Mouse (Mus musculus) forebrain, embryonic 11.5 days (tissue): Measurements from ENCODE around the gene Hist2h3b. TPM values are rescaled to one million over a fixed set of nuclear protein-coding genes. Genes with fewer than 3 reads are reported as not detected.
A peak's percentile ranks its signal among the peaks of the same experiment; 100 is the strongest.

Experiments used
- ATAC-seq: fragments of 200-750 bp; cut with Nextera tagmentation; replicated peaks from 2 replicates; pipeline ENCODE4 v1.8.0; 2017; ENCODE audit warnings: moderate TSS enrichment; ENCODE audit not compliant: low FRiP score
- DNase-seq: peaks from one replicate; pipeline ENCODE4 v3.0.0-alpha.2; 2017; ENCODE audit warnings: low spot score
- H3K27ac ChIP-seq: fragments of 300-500 bp; sonication (generic); 2 replicates; pipeline ENCODE4 v1.5.1; 2014; ENCODE audit warnings: low read depth, low read length
- H3K27me3 ChIP-seq: fragments of 300-500 bp; sonication (generic); 2 replicates; pipeline ENCODE4 v1.6.1; 2014; ENCODE audit warnings: mild to moderate bottlenecking, low read length, mixed read lengths; ENCODE audit not compliant: control insufficient read depth, insufficient read depth
- H3K36me3 ChIP-seq: fragments of 300-500 bp; sonication (generic); 2 replicates; pipeline ENCODE4 v1.6.1; 2014; ENCODE audit warnings: mild to moderate bottlenecking, low read length, moderate library complexity, mixed read lengths; ENCODE audit not compliant: control insufficient read depth, insufficient read depth
- H3K4me1 ChIP-seq: fragments of 300-500 bp; sonication (generic); replicated peaks from 2 replicates; pipeline ENCODE4 v1.6.1; 2014; ENCODE audit warnings: low read length, mixed read lengths; ENCODE audit not compliant: control insufficient read depth, insufficient read depth
- H3K4me2 ChIP-seq: fragments of 300-500 bp; sonication (generic); 2 replicates; pipeline ENCODE4 v1.6.1; 2014; ENCODE audit warnings: low read depth, mild to moderate bottlenecking, low read length, moderate library complexity, mixed read lengths; ENCODE audit not compliant: severe bottlenecking
- H3K4me3 ChIP-seq: fragments of 300-500 bp; sonication (generic); 2 replicates; pipeline ENCODE4 v1.5.1; 2014; ENCODE audit warnings: low read depth, low read length
- H3K9ac ChIP-seq: fragments of 300-500 bp; sonication (generic); 2 replicates; pipeline ENCODE4 v1.6.1; 2014; ENCODE audit warnings: low read length
- H3K9me3 ChIP-seq: fragments of 300-500 bp; sonication (generic); 2 replicates; pipeline ENCODE4 v1.6.1; 2016; ENCODE audit warnings: low read length, mixed read lengths; ENCODE audit not compliant: control insufficient read depth
- WGBS: fragments of 180-500 bp; shearing (Covaris S2); extraction: QIAGEN DNeasy Blood & Tissue Kit; methylation state at CpG from one replicate; pipeline ENCODE4 v1.1.7; 2014; 5-methylcytosine and 5-hydroxymethylcytosine counted together
- polyA plus RNA-seq: library from polyadenylated mRNA; unstranded; fragments of >200 nt; fragmentation: Nextera tagmentation; extraction: Ambion mirVana; gene quantifications from 2 replicates; pipeline ENCODE4 v1.2.1, GENCODE M21; 2014

Gene Hist2h3b
- polyA plus RNA-seq, 1 experiment from 2014 or later: 105 TPM

DNA sequence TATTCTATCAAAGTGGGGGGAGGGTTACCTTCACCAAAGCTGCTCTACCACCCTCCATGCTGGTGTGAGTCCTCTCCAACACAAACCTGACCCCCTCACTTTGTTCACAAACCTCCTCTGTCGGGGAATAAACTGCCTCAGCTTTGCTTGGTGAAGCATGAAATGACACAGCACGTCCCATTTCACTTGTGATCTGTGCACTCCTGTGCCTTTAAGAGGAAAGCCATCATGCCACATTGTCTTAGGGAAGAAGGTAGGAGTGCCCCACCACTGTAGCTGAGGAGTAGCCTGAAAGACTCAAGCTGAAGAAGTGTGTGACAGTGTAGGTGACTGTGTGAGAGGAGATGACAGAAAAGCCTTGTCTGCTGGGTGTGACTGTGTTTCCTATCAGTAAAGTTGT is 43.0 kb upstream of the Hist2h3b start:
- no peak overlapping the region for H3K4me2 ChIP-seq
- no peak overlapping the region for H3K4me3 ChIP-seq
- H3K9ac ChIP-seq: peak overlapping the region; percentile 35
- peaks cover 10% of the 10 kb centered on the region; the same call in 1 of the 2 replicates for H3K4me1 ChIP-seq
- no peaks in the 10 kb centered on the region for H3K27me3 ChIP-seq
- H3K9me3 ChIP-seq: no peaks in the 10 kb centered on the region
- no peak overlapping the region for H3K27ac ChIP-seq
- H3K36me3 ChIP-seq: no peaks in the 10 kb centered on the region
- no peak for DNase-seq
- no peak for ATAC-seq
- WGBS: 10% methylated on average over 2 of the region's 2 CpGs

DNA sequence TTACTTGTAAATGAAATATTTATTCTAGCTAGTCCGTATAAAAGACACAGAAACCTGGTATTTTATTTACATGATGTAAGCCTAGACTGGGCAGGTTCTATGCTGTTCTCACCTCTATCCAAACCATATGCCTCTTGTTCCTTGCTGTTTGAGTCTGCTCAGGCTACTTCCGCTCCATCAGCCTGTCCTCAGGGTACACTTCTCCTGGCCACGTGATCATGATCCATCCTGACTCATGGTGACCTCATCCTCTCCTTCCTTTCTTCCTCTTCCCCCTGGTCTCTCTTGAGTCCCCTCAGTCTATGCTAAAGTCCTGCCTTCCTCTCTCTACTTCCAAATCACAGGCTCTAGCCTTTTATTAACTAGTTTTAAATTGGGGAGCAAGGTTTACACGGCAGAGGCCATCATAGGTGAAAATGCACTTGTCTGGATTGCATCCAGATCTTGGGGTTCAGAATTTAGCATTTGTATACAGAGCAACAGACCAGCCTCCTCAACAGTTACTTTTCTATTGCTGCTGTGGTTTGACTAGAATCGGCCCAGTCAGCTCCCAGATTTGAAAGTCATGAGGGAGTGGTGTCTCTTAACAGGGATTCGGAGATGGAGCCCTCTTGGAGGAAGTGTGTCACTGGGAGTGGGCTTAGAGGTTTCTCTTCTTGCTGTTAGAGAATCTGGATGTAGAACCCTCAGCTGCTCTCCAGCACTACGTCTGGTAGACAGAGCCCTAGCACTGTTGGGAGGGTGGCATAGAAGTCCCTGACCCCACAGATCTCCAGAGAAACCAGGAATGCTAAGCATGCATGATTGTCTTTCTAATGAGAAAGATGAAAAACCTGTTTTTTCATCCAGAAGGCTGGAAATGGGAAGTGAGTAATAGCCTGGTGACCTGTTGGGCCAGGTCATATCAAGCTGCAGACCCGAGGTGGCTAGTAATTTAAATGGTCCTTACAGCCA is 41.5 kb upstream of the Hist2h3b start:
- no peak for ATAC-seq
- Histone ChIP-seq H3K9ac (no peak overlapping the region), H3K9me3 (no peaks in the 10 kb centered on the region), H3K27ac (no peak overlapping the region), H3K36me3 (no peaks in the 10 kb centered on the region), H3K4me2 (no peak overlapping the region), H3K27me3 (no peaks in the 10 kb centered on the region), H3K4me3 (no peak overlapping the region), H3K4me1 (peaks cover 10% of the 10 kb centered on the region; the same call in 1 of the 2 replicates)
- 77% methylated on average over 8 of the region's 8 CpGs for WGBS
- no peak for DNase-seq

DNA sequence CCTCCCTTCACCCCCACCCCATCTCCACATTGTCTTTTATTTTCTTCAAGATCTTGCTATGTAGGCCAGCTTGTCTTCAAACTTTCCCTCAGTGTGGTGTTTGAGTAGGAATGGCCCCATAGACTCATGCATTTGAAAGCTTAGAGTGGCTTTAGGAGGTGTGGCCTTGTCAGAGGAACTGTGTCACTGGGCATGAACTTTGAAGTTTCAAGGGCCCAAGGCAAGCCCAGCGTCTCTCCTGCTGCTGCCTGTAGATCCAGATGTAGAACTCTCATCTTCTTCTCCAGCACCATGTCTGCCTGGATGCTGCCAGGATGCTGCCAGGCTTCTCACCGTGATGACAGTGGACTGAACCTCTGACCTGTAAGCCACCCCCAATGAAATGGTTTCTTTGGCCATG is 39.6 kb upstream of the Hist2h3b start:
- H3K9me3 ChIP-seq: no peaks in the 10 kb centered on the region
- no peaks in the 10 kb centered on the region for H3K27me3 ChIP-seq
- no peaks in the 10 kb centered on the region for H3K36me3 ChIP-seq
- no peak for DNase-seq
- H3K4me1 ChIP-seq: peaks cover 5% of the 10 kb centered on the region; the same call in 1 of the 2 replicates
- H3K4me2 ChIP-seq: no peak overlapping the region
- H3K4me3 ChIP-seq: no peak overlapping the region
- no peak for ATAC-seq
- H3K9ac ChIP-seq: no peak overlapping the region
- WGBS: 81% methylated on average over 2 of the region's 2 CpGs
- H3K27ac ChIP-seq: no peak overlapping the region

DNA sequence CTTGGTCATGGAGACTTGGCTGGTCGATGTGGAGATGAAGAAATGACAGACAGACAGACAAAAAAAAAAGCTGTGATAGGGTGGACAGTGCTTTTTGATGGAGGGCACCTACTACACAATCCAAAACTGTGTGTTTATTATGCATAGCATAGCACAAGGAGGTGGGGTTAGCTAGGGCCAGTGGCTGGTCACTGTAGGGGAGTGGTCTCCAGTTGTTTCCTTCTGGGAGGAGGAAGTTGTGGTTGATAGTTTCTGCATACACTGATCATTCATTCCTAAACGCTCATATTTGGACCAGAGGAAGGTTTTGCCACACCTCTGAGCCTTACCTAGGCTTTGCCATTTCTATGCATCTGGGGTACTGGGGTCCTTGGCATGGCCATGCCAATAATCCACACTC is 38.0 kb upstream of the Hist2h3b start:
- Histone ChIP-seq H3K27ac (no peak overlapping the region), H3K9ac (no peak overlapping the region), H3K4me2 (no peak overlapping the region), H3K36me3 (no peaks in the 10 kb centered on the region), H3K27me3 (no peaks in the 10 kb centered on the region), H3K4me1 (0 out of 2 replicates have a peak, but pooled peaks cover 2% of the 10 kb centered on the region), H3K4me3 (no peak overlapping the region), H3K9me3 (no peaks in the 10 kb centered on the region)
- DNase-seq (no peak), ATAC-seq (no peak)
- 79% methylated on average over 2 of the region's 2 CpGs for WGBS

DNA sequence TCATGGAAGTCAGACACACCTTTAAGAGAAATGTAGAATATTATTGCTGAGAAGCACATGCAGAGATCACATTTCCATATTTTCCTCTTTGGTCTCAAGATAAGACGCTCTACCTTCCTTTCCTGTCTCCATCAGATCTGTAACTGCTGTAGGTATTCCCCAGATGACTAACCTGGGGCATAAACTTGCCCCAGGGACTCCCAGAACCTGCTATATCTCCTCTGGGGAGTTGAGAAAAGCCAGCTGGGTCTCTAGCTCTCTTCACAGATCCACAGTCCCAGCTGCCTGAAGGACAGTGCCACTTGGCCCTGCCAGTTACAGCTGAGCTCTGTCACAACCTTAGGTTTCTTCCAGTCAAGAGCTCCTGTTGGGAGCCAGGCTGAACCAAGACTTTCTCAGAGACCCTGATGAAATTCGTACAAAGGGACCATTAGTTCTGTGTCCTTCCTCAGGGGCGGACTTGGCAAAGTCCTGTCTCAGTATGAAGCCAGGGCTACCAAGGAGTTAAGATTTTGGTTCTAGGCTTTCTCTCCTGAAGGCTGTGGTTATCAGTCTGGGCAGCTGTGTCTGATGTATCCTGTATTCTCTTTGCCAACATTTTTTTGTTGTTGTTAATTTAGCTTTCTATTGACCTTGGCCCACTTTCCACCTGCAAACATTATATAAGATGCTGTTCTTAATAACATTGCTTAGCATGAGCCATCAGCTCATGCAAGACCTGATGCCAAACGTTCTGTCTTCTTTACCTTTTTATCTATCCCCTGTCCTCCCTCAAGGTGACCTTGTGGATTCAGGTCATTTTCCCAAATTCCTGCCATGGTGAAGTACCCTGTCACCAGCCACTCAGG is 37.3 kb upstream of the Hist2h3b start:
- no peaks in the 10 kb centered on the region for H3K27me3 ChIP-seq
- 72% methylated on average over 4 of the region's 4 CpGs for WGBS
- H3K4me1 ChIP-seq: 0 out of 2 replicates have a peak, but pooled peaks cover 2% of the 10 kb centered on the region
- H3K27ac ChIP-seq: no peak overlapping the region
- H3K9me3 ChIP-seq: no peaks in the 10 kb centered on the region
- H3K36me3 ChIP-seq: no peaks in the 10 kb centered on the region
- no peak overlapping the region for H3K4me3 ChIP-seq
- H3K9ac ChIP-seq: no peak overlapping the region
- no peak for ATAC-seq
- DNase-seq: no peak
- H3K4me2 ChIP-seq: no peak overlapping the region

DNA sequence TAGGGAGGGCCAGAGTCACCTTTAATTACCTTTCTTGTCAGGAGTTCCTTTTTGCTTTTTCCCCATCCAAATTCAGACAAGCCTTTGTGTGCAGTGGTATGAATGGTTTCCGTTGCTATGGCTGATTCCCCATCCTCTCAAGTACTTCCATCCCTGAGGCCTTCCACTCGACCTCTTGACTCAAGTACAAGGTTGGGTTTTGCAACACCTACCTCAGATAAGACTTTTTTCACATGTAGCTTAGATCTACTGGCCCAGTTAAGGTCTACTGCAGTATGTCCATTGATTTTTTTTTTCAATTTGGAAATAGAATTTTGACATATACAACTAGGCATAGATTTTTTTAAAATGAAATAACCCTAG is 36.7 kb upstream of the Hist2h3b start:
- DNase-seq: no peak
- Histone ChIP-seq H3K9me3 (no peaks in the 10 kb centered on the region), H3K4me2 (no peak overlapping the region), H3K9ac (no peak overlapping the region), H3K4me1 (0 out of 2 replicates have a peak, but pooled peaks cover 2% of the 10 kb centered on the region), H3K27ac (no peak overlapping the region), H3K4me3 (no peak overlapping the region), H3K36me3 (no peaks in the 10 kb centered on the region), H3K27me3 (no peaks in the 10 kb centered on the region)
- WGBS: 69% methylated on average over 2 of the region's 2 CpGs
- ATAC-seq: no peak

DNA sequence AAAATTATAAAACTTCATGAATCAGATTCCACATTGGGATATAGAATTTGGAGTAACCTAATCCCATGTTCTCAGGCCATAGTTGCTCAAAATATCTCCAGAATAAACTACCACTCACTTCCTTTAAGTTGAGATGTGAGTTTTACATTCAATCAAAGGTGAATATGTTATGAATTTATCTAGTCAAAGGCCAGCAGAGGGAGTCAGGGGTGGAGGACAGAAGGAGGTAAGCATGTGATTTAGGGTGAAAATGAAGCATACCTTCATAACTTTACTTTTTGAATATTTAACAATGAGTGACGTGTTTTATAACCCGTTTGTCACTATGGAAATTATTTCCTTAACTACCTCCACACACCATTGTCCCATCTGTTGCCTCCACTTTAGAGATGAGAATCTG is 33.5 kb upstream of the Hist2h3b start:
- no peak overlapping the region for H3K27ac ChIP-seq
- H3K9ac ChIP-seq: no peak overlapping the region
- H3K27me3 ChIP-seq: no peaks in the 10 kb centered on the region
- ATAC-seq: no peak
- H3K4me3 ChIP-seq: no peak overlapping the region
- H3K9me3 ChIP-seq: no peaks in the 10 kb centered on the region
- WGBS: 92% methylated on average over 2 of the region's 2 CpGs
- H3K36me3 ChIP-seq: no peaks in the 10 kb centered on the region
- DNase-seq: no peak
- H3K4me2 ChIP-seq: no peak overlapping the region
- no peaks in the 10 kb centered on the region for H3K4me1 ChIP-seq

DNA sequence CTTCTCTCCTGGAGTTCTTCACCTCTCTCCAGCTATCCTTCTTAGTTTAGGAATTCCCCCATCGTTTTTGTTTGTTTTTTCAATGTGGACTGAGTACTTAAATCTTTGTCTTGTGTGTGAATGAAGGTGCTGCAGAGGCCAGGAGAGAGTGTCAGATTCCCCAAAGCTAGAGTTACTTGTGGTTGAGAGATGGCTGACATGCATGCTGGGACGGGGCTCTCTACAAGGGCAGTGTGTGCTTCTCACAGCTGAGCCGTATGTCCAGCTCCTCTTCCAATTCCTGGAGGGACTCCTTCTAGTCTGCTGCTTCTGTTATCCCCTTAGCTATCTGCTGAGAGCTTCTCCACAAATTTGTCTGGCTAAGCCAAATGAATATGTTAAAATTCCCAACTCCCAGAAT is 32.6 kb upstream of the Hist2h3b start:
- Histone ChIP-seq H3K27me3 (no peaks in the 10 kb centered on the region), H3K4me1 (no peaks in the 10 kb centered on the region), H3K36me3 (no peaks in the 10 kb centered on the region), H3K9me3 (no peaks in the 10 kb centered on the region), H3K27ac (no peak overlapping the region), H3K4me3 (no peak overlapping the region), H3K4me2 (no peak overlapping the region), H3K9ac (no peak overlapping the region)
- ATAC-seq: no peak
- no peak for DNase-seq
- WGBS: 71% methylated on average over 3 of the region's 3 CpGs
